Mouse (Mus musculus) stomach, embryonic 15.5 days (tissue): ENCODE results near the gene Tmcc3. TPM values are rescaled to one million over a fixed set of nuclear protein-coding genes. Genes with fewer than 3 reads are reported as not detected.

Experiments used
- ATAC-seq: fragments of 200-750 bp; cut with Nextera tagmentation; 2 replicates; pipeline ENCODE4 v1.8.0; 2017; ENCODE audit warnings: low read depth, moderate number of reproducible peaks, moderate TSS enrichment; ENCODE audit not compliant: insufficient read depth, low FRiP score
- H3K27ac ChIP-seq: fragments of 300-500 bp; sonication (generic); 2 replicates; pipeline ENCODE4 v1.5.1; 2015; ENCODE audit warnings: mild to moderate bottlenecking, inconsistent platforms
- H3K27me3 ChIP-seq: fragments of 300-500 bp; sonication (generic); replicated peaks from 2 replicates; pipeline ENCODE4 v1.6.1; 2015; ENCODE audit warnings: inconsistent platforms
- H3K36me3 ChIP-seq: fragments of 300-500 bp; sonication (generic); 2 replicates; pipeline ENCODE4 v1.6.1; 2015; ENCODE audit warnings: inconsistent platforms
- H3K4me1 ChIP-seq: fragments of 300-500 bp; sonication (generic); 2 replicates; pipeline ENCODE4 v1.6.1; 2015; ENCODE audit warnings: inconsistent platforms
- H3K4me2 ChIP-seq: fragments of 300-500 bp; sonication (generic); 2 replicates; pipeline ENCODE4 v1.6.1; 2015; ENCODE audit warnings: mild to moderate bottlenecking, inconsistent platforms
- H3K4me3 ChIP-seq: fragments of 300-500 bp; sonication (generic); replicated peaks from 2 replicates; pipeline ENCODE4 v1.5.1; 2015; ENCODE audit warnings: inconsistent platforms
- H3K9ac ChIP-seq: fragments of 300-500 bp; sonication (generic); 2 replicates; pipeline ENCODE4 v1.6.1; 2015; ENCODE audit warnings: inconsistent platforms
- H3K9me3 ChIP-seq: fragments of 300-500 bp; sonication (generic); 2 replicates; pipeline ENCODE4 v1.6.1; 2016; ENCODE audit warnings: inconsistent platforms
- WGBS: fragments of 180-500 bp; shearing (Covaris S2); methylation state at CpG from one replicate; pipeline ENCODE4 v1.1.7; 2015; 5-methylcytosine and 5-hydroxymethylcytosine counted together
- polyA plus RNA-seq: library from polyadenylated mRNA; unstranded; fragments of >200 nt; fragmentation: Nextera tagmentation; extraction: Ambion mirVana; gene quantifications from 2 replicates; pipeline ENCODE4 v1.2.1, GENCODE M21; 2015

Gene Tmcc3
- polyA plus RNA-seq, 1 experiment from 2014 or later: 9.9 TPM

DNA sequence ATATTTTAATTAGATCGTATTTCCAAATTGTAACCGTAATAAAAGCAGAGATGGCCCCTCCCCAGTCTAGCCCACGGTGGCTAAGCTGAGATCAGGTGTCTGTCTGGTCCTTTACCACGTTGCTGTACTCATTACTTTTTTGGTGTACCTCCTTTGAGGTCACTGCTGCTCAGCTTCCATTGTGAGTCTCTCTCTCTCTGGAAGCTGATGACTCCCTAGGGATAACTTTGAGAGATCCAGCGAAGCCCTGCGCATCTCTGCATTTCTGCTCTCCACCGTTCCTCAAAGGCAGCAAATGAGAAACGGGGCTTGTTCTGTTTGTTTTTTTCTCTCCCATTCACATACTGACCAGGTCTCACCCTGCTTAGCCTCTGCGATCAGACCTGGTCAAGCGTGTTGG is 23.3 kb downstream of the Tmcc3 start:
- Histone ChIP-seq H3K4me3 (no peak overlapping the region), H3K9me3 (no peaks in the 10 kb centered on the region), H3K9ac (no peak overlapping the region), H3K27ac (no peak overlapping the region), H3K36me3 (no peaks in the 10 kb centered on the region), H3K27me3 (no peaks in the 10 kb centered on the region), H3K4me1 (no peaks in the 10 kb centered on the region), H3K4me2 (no peak overlapping the region)
- ATAC-seq: no peak
- WGBS: 73% methylated on average over 10 of the region's 10 CpGs

DNA sequence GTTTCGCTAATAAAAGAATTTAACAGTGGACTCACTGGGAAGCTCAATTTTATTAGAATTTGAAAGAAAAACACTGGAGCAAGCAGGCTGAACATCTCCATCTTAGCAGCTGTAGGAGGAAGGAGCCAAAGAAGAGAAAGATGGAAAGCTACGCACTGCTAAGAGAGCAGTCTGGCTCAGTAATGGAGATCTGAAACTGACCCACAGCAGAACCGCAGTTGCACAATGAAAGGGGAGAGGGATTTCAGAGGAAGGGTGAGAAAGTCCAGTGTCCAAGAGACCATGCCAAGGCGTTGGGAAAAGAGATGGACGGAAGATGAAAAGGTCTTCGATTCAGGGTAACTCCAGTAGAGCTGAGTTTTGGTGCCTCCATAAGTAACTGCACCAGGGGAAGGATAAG is 24.3 kb downstream of the Tmcc3 start:
- H3K9me3 ChIP-seq: no peaks in the 10 kb centered on the region

DNA sequence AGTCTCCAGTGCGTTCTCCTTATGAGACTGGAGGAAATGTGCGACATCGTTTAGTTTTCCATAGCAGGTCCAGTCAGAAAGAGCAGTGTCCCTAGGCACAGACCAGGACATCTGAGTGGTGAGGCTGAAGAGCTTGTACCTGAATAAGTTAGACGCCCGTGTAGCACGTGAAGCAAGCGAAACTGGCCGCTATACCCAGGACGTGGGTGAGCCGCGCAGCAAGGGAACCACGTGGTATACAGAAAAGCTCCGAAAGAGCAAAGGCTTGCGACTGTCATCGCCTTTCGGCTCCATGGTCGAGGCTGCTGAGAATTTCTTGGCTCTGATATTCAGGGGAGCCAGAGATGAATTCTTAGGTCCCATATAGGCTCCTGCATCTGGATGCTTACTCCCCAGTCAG is 29.8 kb downstream of the Tmcc3 start:
- ATAC-seq: no peak
- H3K36me3 ChIP-seq: no peaks in the 10 kb centered on the region
- H3K27me3 ChIP-seq: no peaks in the 10 kb centered on the region
- H3K27ac ChIP-seq: no peak overlapping the region
- 68% methylated on average over 17 of the region's 17 CpGs for WGBS
- H3K4me2 ChIP-seq: no peak overlapping the region
- H3K9ac ChIP-seq: no peak overlapping the region
- no peaks in the 10 kb centered on the region for H3K4me1 ChIP-seq
- H3K9me3 ChIP-seq: no peaks in the 10 kb centered on the region
- no peak overlapping the region for H3K4me3 ChIP-seq

More for the DNA sequence above, 24.3 kb downstream of the Tmcc3 start:
- no peaks in the 10 kb centered on the region for H3K4me1 ChIP-seq
- 87% methylated on average over 6 of the region's 6 CpGs for WGBS
- no peak overlapping the region for H3K9ac ChIP-seq
- H3K27me3 ChIP-seq: no peaks in the 10 kb centered on the region
- H3K4me3 ChIP-seq: no peak overlapping the region
- no peak for ATAC-seq
- no peaks in the 10 kb centered on the region for H3K36me3 ChIP-seq
- H3K4me2 ChIP-seq: no peak overlapping the region
- no peak overlapping the region for H3K27ac ChIP-seq

DNA sequence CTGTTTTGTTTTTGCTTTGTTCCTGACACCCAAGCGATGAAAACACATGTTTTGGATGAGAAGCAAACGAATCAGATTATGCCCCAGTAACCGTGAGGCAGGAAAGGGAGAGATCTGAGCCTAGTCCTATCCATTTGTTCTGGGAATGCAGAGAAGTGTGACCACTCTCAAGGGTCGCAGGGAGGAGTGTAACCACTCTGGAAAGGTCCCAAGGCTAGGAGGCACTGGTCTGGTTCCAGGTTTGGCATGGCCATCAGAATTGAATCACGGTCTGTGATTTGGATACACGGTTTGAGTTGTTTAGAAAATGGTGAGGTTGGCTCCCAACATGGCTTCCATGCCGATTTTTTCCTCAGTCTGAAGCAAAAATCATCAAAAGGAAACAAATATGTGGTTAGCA is 30.5 kb downstream of the Tmcc3 start:
- no peak for ATAC-seq
- no peak overlapping the region for H3K4me3 ChIP-seq

DNA sequence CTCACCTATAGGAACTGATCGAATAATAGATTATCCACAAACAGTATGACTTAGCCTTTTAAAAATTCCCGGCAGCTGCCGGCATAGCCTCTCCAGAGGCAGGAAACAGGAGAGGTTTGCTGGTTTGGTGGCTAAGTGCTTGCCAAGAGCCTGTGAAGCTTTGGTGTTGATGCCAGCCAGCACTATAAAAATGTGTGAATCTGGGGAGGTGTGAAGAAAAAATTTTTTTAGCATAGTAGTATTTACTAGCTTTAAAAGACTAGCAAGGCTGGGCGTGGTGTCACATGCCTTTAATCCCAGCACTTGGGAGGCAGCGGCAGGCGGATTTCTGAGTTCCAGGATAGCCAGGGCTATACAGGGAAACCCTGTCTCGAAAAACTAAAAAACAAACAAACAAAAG is 31.8 kb downstream of the Tmcc3 start:
- Histone ChIP-seq H3K4me2 (no peak overlapping the region), H3K27me3 (no peaks in the 10 kb centered on the region), H3K36me3 (no peaks in the 10 kb centered on the region), H3K27ac (no peak overlapping the region), H3K4me1 (no peaks in the 10 kb centered on the region), H3K4me3 (no peak overlapping the region), H3K9ac (no peak overlapping the region), H3K9me3 (no peaks in the 10 kb centered on the region)
- ATAC-seq: no peak
- 77% methylated on average over 7 of the region's 7 CpGs for WGBS

More for the DNA sequence above, 30.5 kb downstream of the Tmcc3 start:
- H3K9me3 ChIP-seq: no peaks in the 10 kb centered on the region
- H3K4me2 ChIP-seq: no peak overlapping the region
- H3K4me1 ChIP-seq: no peaks in the 10 kb centered on the region
- H3K27ac ChIP-seq: no peak overlapping the region
- no peaks in the 10 kb centered on the region for H3K36me3 ChIP-seq
- WGBS: 67% methylated on average over 7 of the region's 7 CpGs
- H3K9ac ChIP-seq: no peak overlapping the region
- no peaks in the 10 kb centered on the region for H3K27me3 ChIP-seq

DNA sequence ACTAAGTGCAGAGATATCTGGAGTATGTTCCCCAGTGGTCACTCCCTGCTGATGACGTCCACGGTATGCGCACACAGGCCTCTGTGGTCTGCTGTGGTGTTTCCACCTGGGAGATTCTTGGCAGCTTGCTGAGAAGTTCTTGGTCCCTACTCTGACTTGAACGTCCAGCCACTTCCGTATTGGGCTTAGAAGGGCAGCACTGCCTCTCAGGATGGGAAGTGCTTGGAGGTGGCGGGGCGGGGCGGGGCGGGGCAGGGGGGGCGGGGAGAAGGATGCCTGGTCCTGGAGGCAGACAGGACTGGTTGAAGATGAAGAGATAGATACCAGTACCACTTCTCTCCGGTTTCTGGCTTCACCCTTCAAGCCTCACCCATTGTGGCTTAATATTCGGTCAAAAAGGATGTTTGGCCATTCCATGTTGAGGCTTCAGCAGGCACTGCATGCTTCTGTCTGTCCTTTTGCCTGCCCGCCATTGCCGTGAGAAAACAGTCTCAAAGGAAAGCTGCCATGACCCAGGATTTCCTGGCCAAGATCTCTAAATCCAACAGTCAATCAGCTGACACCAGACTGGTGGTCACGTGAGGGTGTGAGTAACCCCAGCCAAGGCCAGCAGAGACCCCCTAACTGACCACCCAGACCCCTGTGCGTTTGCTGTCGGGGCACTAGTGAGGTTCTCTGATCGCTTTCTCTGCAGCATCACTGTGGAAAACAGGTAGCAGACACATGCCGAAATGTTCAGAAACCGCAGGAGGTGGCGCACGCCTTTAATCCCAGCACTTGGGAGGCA is 33.1 kb downstream of the Tmcc3 start:
- WGBS: 45% methylated on average over 22 of the region's 22 CpGs
- no peak overlapping the region for H3K9ac ChIP-seq
- no peak overlapping the region for H3K4me3 ChIP-seq
- H3K27ac ChIP-seq: no peak overlapping the region
- H3K4me2 ChIP-seq: 0 out of 2 replicates have a peak overlapping the region, but pooled peaks have one; percentile 19
- no peaks in the 10 kb centered on the region for H3K27me3 ChIP-seq
- ATAC-seq: no peak; the same call in 1 of the 2 replicates
- H3K4me1 ChIP-seq: no peaks in the 10 kb centered on the region
- H3K36me3 ChIP-seq: no peaks in the 10 kb centered on the region
- H3K9me3 ChIP-seq: no peaks in the 10 kb centered on the region

DNA sequence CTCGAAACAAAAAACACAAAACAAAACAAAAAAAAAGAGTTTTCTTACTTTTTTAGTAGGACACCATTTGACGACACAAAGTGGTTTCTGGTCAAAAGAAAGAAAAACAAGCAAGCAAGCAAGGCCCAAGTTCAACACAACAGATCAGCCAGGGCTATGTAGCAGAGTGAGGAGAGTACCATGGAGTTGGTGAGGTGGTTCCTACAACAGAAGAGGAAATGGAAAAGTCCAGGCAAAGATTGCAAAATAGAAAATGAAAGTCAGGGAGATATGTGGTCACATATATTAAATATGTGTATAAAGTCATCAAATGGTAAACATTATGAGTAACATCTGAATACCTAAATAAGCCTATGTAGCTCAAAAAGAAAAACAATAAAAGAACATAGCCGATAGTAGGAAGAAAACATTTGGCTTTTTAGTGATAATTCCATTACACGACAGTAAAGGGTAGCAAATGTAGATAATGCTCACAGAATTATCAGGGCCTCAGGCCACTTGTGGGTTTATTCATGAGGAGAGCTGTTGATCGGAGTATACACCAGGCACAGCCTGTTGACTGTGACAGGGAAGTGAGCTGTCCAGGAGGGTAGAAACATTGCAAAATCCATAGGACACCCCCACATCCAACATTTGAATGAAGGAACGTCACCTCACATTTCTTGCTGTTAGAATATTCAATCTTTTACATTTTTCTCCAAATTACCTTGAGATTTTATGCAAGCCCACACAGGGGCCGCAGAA is 33.9 kb downstream of the Tmcc3 start:
- no peak overlapping the region for H3K9ac ChIP-seq
- H3K27me3 ChIP-seq: no peaks in the 10 kb centered on the region
- WGBS: 86% methylated on average over 7 of the region's 7 CpGs
- H3K27ac ChIP-seq: no peak overlapping the region
- H3K4me3 ChIP-seq: no peak overlapping the region
- no peaks in the 10 kb centered on the region for H3K9me3 ChIP-seq
- no peak overlapping the region for H3K4me2 ChIP-seq
- no peak for ATAC-seq
- H3K4me1 ChIP-seq: no peaks in the 10 kb centered on the region
- no peaks in the 10 kb centered on the region for H3K36me3 ChIP-seq

DNA sequence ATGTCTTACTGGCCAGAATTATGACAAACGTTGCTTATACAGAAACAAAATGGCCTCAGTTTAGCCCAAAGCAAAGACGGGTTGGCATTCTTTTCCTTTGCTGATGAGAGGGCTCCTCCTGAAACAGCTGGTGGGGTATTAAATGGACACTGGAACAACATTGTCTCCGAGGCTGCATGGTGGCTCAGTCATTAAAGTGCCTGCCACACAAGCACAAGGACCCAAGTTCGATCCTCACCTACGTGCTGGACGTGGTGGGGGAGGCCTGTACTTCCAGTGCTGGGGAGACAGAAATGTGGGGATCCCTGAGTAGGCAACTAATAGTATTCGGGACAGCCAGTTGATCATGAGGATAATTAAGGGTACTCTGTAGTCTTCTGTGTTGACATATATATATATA is 34.8 kb downstream of the Tmcc3 start:
- no peak for ATAC-seq
- no peaks in the 10 kb centered on the region for H3K27me3 ChIP-seq
- no peaks in the 10 kb centered on the region for H3K4me1 ChIP-seq
- H3K9me3 ChIP-seq: no peaks in the 10 kb centered on the region
- H3K36me3 ChIP-seq: no peaks in the 10 kb centered on the region
- no peak overlapping the region for H3K4me2 ChIP-seq
- no peak overlapping the region for H3K27ac ChIP-seq
- no peak overlapping the region for H3K4me3 ChIP-seq
- H3K9ac ChIP-seq: no peak overlapping the region
- 88% methylated on average over 7 of the region's 7 CpGs for WGBS

DNA sequence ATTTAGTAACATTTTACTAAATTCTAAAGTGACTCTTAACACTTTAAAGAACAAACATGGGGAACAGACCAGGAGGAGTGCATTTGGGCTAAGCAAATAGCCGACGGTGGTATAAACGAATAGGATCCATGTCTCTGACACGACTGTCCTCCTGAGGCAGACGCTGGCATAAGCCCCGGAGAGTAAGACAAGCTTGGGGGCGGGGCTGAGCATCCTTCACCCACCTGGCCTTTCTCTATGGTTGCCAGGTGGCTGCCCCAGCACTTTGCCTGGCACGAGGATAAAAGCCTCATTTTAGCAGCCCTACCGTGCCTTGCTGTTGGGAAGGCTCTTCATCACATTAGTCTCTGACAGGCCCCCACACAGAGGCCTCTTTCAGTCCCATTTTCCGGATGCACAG is 35.5 kb downstream of the Tmcc3 start:
- Histone ChIP-seq H3K4me2 (no peak overlapping the region), H3K4me3 (no peak overlapping the region), H3K36me3 (no peaks in the 10 kb centered on the region), H3K9ac (no peak overlapping the region), H3K9me3 (no peaks in the 10 kb centered on the region), H3K27me3 (no peaks in the 10 kb centered on the region), H3K4me1 (no peaks in the 10 kb centered on the region), H3K27ac (no peak overlapping the region)
- no peak for ATAC-seq
- 61% methylated on average over 10 of the region's 10 CpGs for WGBS

DNA sequence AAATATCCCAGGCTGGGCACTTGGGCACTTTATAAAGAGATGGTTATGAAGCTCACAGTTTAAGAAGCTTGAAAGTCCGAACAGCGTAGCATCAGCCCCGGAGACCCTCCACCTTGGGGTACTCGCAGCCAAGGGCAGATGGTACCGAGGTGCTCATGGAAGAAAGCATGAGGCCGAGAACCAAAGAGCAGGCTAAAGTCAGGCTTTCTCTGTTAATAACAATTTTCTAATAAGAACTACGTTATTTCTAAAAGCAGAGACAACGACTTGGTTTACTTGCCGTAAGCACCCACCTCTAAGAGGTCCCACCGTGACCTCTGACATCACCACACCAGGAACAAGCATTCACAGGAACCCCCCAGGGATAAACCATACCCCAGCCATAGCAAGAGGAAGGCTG is 36.2 kb downstream of the Tmcc3 start:
- no peaks in the 10 kb centered on the region for H3K9me3 ChIP-seq
- H3K4me2 ChIP-seq: no peak overlapping the region
- H3K27ac ChIP-seq: no peak overlapping the region
- no peaks in the 10 kb centered on the region for H3K4me1 ChIP-seq
- H3K36me3 ChIP-seq: no peaks in the 10 kb centered on the region
- no peak for ATAC-seq
- H3K27me3 ChIP-seq: no peaks in the 10 kb centered on the region
- 94% methylated on average over 10 of the region's 10 CpGs for WGBS
- H3K9ac ChIP-seq: no peak overlapping the region
- H3K4me3 ChIP-seq: no peak overlapping the region

DNA sequence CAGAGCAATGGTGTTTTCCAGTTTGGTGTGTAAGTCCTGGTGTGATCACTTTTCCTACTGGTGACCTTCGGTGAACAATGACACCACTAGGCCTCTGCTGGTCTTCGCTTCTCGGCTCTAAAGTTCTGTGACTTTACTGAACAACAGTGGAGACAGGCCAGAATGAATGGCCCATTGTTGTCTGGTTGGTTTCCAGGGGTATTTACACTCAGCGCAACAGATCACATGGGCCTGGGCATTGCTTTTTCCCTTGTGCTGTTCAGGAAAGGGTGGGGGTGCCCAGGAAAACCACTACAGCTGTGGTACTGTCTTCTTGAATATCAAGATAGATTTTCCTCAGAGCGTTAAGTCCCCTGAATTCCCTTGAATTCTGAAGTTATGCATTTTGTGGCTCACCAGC is 38.5 kb downstream of the Tmcc3 start:
- H3K4me1 ChIP-seq: no peaks in the 10 kb centered on the region
- no peak overlapping the region for H3K9ac ChIP-seq
- no peaks in the 10 kb centered on the region for H3K27me3 ChIP-seq
- no peaks in the 10 kb centered on the region for H3K9me3 ChIP-seq
- WGBS: 75% methylated on average over 5 of the region's 5 CpGs
- ATAC-seq: no peak
- no peak overlapping the region for H3K4me2 ChIP-seq
- no peak overlapping the region for H3K4me3 ChIP-seq
- H3K27ac ChIP-seq: no peak overlapping the region
- no peaks in the 10 kb centered on the region for H3K36me3 ChIP-seq

DNA sequence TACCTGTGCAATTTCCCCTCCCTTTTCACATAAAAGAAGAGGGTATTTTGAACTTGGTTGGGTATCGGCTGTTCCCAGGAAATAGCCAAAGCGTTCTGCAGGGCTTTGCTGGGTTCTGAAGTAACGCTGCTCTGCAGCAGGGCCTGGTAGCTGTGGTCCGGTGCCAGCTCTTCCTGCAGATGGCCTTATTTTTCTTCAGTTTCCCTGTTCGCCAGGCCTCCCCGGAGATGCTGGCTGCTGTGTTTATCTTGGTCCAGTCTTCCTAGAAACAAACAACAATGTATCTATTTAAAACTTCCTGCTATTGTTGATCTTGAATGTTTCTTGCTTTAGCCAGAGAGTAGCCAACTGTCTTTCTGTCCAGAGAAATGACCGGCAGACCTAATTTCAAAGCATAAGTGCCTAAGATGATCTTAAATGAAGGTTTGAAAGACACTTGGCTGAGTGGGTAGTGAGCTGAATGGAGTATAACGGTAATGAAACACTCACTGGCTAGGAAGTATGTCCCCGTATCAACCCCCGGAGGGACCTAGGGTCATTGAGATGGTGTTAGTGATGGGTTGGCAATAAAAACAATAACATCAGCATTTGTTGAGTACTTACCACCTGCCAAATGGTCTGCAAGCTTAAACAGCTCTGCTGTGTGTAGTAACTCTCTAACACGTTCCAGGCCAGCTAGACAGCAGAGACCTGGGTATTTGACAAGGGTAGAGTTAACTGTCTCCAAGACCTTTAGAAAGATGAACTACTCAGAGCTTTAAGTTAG is 39.3 kb downstream of the Tmcc3 start:
- ATAC-seq: no peak
- no peak overlapping the region for H3K27ac ChIP-seq

More for the DNA sequence above, 39.3 kb downstream of the Tmcc3 start:
- no peak overlapping the region for H3K4me3 ChIP-seq
- H3K4me1 ChIP-seq: no peaks in the 10 kb centered on the region
- no peaks in the 10 kb centered on the region for H3K27me3 ChIP-seq
- no peaks in the 10 kb centered on the region for H3K36me3 ChIP-seq
- no peak overlapping the region for H3K4me2 ChIP-seq
- WGBS: 62% methylated on average over 11 of the region's 11 CpGs
- no peak overlapping the region for H3K9ac ChIP-seq
- H3K9me3 ChIP-seq: no peaks in the 10 kb centered on the region
